Mouse (Mus musculus) neural tube, embryonic 11.5 days (tissue): ENCODE results near the gene Btbd9. TPM values are rescaled to one million over a fixed set of nuclear protein-coding genes. Genes with fewer than 3 reads are reported as not detected.
A peak's percentile ranks its signal among the peaks of the same experiment; 100 is the strongest.
"Not testable (repeated sequence)": the region's sequence is repeated elsewhere in the genome, so short reads cannot be mapped to it uniquely, and the experiment has no call there.

Source experiments
- ATAC-seq: fragments of 200-750 bp; cut with Nextera tagmentation; 2 replicates; pipeline ENCODE4 v1.8.0; 2017; ENCODE audit warnings: moderate number of reproducible peaks, mild to moderate bottlenecking, moderate TSS enrichment, moderate library complexity; ENCODE audit not compliant: insufficient read depth, low FRiP score, low TSS enrichment
- DNase-seq: peaks from one replicate; pipeline ENCODE4 v3.0.0-alpha.2; 2015; ENCODE audit warnings: low spot score
- H3K27ac ChIP-seq: fragments of 300-500 bp; sonication (generic); 2 replicates; pipeline ENCODE4 v1.5.1; 2014; ENCODE audit warnings: low read depth, mild to moderate bottlenecking, low read length
- H3K27me3 ChIP-seq: fragments of 300-500 bp; sonication (generic); 2 replicates; pipeline ENCODE4 v1.6.1; 2014; ENCODE audit warnings: mild to moderate bottlenecking, low read length, mixed read lengths; ENCODE audit not compliant: control insufficient read depth, insufficient read depth
- H3K36me3 ChIP-seq: fragments of 300-500 bp; sonication (generic); 2 replicates; pipeline ENCODE4 v1.6.1; 2014; ENCODE audit warnings: mild to moderate bottlenecking, low read length, moderate library complexity, mixed read lengths; ENCODE audit not compliant: control insufficient read depth, insufficient read depth
- H3K4me1 ChIP-seq: fragments of 300-500 bp; sonication (generic); 2 replicates; pipeline ENCODE4 v1.6.1; 2014; ENCODE audit warnings: low read length, mixed read lengths; ENCODE audit not compliant: control insufficient read depth, insufficient read depth
- H3K4me2 ChIP-seq: fragments of 300-500 bp; sonication (generic); 2 replicates; pipeline ENCODE4 v1.6.1; 2014; ENCODE audit warnings: low read depth, mild to moderate bottlenecking, moderate library complexity
- H3K4me3 ChIP-seq: fragments of 300-500 bp; sonication (generic); 2 replicates; pipeline ENCODE4 v1.5.1; 2014; ENCODE audit warnings: low read depth, low read length
- H3K9ac ChIP-seq: fragments of 300-500 bp; sonication (generic); 2 replicates; pipeline ENCODE4 v1.6.1; 2014; ENCODE audit warnings: mild to moderate bottlenecking, low read length
- H3K9me3 ChIP-seq: fragments of 300-500 bp; sonication (generic); 2 replicates; pipeline ENCODE4 v1.6.1; 2016; ENCODE audit warnings: low read length; ENCODE audit not compliant: control insufficient read depth
- WGBS: fragments of 180-500 bp; shearing (Covaris S2); extraction: QIAGEN DNeasy Blood & Tissue Kit; methylation state at CpG from one replicate; pipeline ENCODE4 v1.1.7; 2014; 5-methylcytosine and 5-hydroxymethylcytosine counted together
- polyA plus RNA-seq: library from polyadenylated mRNA; unstranded; fragments of >200 nt; fragmentation: Nextera tagmentation; extraction: Ambion mirVana; gene quantifications from 2 replicates; pipeline ENCODE4 v1.2.1, GENCODE M21; 2014

Btbd9 gene
- polyA plus RNA-seq, 1 experiment from 2014 or later = 56.5 TPM

DNA sequence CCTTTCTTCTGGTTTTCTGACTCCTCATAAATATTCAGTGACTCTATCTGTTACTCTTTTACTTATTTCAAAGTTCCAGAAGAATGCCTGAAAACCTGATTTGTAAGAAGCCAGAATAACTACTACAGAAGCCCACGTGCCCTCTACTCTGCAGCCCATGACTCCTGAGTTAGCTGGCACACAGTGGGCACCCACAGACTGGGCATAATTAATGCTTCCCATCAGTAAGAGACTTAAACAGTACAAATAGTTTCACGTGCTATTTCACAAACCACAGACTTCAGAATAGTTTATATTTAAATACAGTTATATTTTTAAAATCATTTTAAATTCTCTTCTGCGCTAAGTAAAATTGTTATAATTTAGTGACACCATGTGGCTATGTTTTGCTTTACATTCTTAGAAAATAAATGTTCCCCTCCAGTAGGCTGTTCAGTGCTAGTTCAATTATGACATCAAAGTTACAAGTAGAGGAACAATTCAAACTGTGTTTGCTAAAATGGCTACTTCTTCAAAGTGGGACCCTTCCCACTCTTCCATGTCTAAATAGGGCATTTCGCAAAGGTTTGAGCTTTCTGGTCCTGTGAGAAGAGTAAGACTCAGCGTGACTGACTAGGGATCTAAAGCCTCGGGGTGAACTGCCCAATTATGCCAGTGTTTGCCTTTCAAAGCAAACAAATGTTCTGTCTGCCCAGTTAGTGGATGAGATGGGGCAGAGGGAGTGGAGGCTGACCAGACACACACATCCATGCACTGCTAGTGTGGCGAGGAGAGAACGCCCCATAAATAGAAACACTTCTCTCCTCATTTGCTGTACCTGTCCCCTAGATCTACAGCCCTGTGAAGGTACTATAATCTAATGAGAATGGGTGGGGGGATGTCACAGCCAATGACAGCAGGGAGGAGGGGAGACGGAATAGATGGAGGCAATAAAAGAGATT is 68.4 kb downstream of the Btbd9 start:
- no peak overlapping the region for H3K4me2 ChIP-seq
- H3K27ac ChIP-seq = no peak overlapping the region
- no peaks in the 10 kb centered on the region for H3K9me3 ChIP-seq
- H3K4me3 ChIP-seq = no peak overlapping the region
- WGBS = 62% methylated on average over 9 of the region's 9 CpGs
- H3K36me3 ChIP-seq = no peaks in the 10 kb centered on the region
- H3K4me1 ChIP-seq = peaks cover 7% of the 10 kb centered on the region; the same call in 1 of the 2 replicates
- ATAC-seq = no peak
- H3K9ac ChIP-seq = no peak overlapping the region
- H3K27me3 ChIP-seq = no peaks in the 10 kb centered on the region
- no peak for DNase-seq

DNA sequence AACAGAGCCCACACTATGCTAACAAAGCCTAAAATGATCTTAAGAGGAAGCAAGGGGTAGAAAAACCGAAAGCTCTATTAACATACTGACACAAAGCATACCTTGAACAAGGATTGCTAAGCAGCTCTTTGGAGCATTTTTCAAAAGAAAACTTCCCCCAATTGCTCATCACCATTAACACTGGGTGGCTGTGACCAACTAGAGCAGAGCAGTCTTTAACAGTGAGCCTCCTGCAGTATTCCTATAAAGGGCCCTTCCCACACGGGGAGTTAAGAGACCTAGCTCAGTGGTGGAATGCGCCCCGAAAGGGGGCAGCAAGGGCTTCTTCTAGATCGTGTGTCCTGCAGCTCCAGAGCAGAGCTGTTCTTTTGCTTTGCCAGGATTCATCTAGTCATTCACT is 69.4 kb downstream of the Btbd9 start:
- WGBS = 33% methylated on average over 5 of the region's 5 CpGs
- peaks cover 7% of the 10 kb centered on the region; the same call in 1 of the 2 replicates for H3K4me1 ChIP-seq
- ATAC-seq = no peak
- no peak for DNase-seq
- no peaks in the 10 kb centered on the region for H3K27me3 ChIP-seq
- no peak overlapping the region for H3K4me2 ChIP-seq
- no peaks in the 10 kb centered on the region for H3K9me3 ChIP-seq
- no peak overlapping the region for H3K9ac ChIP-seq
- no peaks in the 10 kb centered on the region for H3K36me3 ChIP-seq
- no peak overlapping the region for H3K27ac ChIP-seq
- no peak overlapping the region for H3K4me3 ChIP-seq

DNA sequence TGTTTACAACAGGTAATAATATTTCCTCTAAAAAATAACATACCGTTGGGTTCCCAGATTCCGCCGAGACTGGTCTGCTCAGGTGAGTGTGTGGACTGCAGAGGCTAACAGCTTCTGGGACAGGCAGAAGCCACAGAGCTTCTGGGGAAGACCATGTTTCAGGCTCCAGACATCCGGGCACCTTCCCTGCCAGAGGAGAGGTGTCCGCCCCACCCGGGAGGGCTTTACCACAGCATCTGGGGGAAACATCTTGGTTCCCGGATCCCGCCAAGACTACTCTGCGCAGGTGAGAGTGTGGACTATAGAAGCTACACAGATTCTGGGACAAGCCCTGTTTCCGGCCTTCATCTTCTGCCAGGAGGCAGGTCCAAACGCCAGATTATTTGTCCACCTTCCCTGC is 76.7 kb downstream of the Btbd9 start:
- not testable (repeated sequence) for H3K27me3 ChIP-seq, H3K4me2 ChIP-seq, H3K36me3 ChIP-seq, DNase-seq, ATAC-seq, H3K9ac ChIP-seq, H3K9me3 ChIP-seq, H3K4me3 ChIP-seq, H3K27ac ChIP-seq
- 97% methylated on average over 11 of the region's 11 CpGs for WGBS
- H3K4me1 ChIP-seq = peaks cover 11% of the 10 kb centered on the region

DNA sequence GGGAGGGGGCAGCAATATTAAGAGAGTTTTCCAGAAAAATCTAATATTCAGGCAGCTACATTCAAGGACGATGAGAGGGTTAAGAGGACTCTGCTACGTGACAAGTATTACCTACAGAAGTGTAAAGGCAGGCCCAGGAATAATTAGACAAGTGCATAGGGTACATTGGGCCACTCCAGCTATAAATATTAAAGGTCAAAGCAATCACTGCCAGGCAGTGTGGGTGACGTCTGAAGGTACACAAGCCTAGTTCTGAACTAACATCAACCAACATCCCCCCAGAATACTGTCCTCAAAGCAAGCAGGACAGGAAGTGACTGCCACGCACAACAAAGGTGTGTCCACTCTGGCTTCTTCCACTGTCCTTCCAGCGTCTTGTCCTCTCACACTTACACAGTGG is 77.5 kb downstream of the Btbd9 start:
- H3K4me2 ChIP-seq = no peak overlapping the region
- ATAC-seq = no peak
- no peaks in the 10 kb centered on the region for H3K9me3 ChIP-seq
- 88% methylated on average over 5 of the region's 5 CpGs for WGBS
- no peak overlapping the region for H3K27ac ChIP-seq
- no peak for DNase-seq
- H3K4me1 ChIP-seq = peaks cover 11% of the 10 kb centered on the region
- no peaks in the 10 kb centered on the region for H3K27me3 ChIP-seq
- no peaks in the 10 kb centered on the region for H3K36me3 ChIP-seq
- no peak overlapping the region for H3K4me3 ChIP-seq
- no peak overlapping the region for H3K9ac ChIP-seq

DNA sequence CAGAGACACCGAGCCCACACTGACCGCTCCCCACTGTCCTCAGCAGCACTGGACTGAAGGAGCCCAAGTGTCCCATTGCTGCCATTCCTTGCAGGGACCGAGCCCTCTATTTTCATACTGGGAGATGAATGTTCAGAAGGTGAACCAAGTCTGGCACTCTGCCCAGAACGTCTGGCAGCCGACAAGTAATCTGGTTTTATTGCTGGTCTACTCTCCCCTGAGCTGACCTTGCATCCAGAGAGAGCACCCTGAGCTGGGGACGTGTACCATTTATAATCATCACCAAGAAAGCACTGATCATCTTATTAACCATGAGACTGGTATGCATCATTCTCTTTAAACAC is 77.9 kb downstream of the Btbd9 start:
- no peaks in the 10 kb centered on the region for H3K9me3 ChIP-seq
- H3K9ac ChIP-seq = no peak overlapping the region
- no peak overlapping the region for H3K27ac ChIP-seq
- ATAC-seq (no peak), DNase-seq (peak; percentile 52)
- no peak overlapping the region for H3K4me3 ChIP-seq
- WGBS = 55% methylated on average over 6 of the region's 6 CpGs
- no peaks in the 10 kb centered on the region for H3K36me3 ChIP-seq
- H3K4me1 ChIP-seq = peaks cover 11% of the 10 kb centered on the region
- H3K27me3 ChIP-seq = no peaks in the 10 kb centered on the region
- no peak overlapping the region for H3K4me2 ChIP-seq

DNA sequence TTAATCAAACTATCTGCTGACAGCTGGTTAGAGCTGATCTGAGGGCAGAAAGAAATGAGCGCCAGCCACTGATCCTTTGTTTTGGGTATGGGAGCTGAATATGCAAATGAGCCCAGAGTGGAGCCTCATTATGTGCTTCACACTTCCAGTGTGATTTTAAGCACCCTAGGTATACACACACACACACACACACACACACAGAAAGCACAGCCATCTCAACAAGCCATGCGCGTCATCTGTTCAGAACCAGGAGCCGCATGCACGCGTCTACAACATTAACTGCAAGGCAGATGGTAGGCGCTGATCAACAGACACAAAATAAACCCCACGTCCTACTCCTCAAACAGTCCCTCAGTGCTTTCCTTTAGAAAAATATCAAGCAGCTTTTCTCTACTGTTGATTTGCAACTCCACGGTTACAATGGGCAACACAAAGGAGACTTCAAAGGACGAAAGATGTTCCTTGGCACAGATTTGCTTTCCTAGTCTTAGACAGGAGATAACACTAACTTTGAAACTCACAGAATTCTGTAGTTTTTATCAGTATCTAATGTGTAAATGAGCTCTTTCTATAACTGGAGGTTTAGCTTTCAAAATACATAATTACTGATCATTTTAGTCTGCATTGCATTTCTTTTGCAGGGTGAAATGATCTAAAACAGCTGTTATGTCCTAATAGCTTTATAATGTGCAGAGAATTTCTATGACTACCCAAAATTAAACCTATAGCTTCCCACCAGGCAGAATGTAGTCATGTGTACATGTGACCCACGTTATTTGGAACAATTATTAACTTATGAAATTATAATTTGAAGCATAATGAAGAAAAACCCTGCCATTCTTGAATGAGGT is 78.5 kb downstream of the Btbd9 start:
- no peak for ATAC-seq
- Histone ChIP-seq H3K36me3 (no peaks in the 10 kb centered on the region), H3K4me2 (no peak overlapping the region), H3K4me1 (peaks cover 11% of the 10 kb centered on the region), H3K27me3 (no peaks in the 10 kb centered on the region), H3K9ac (no peak overlapping the region), H3K27ac (peak overlapping the region; percentile 53; the same call in 1 of the 2 replicates), H3K9me3 (no peaks in the 10 kb centered on the region), H3K4me3 (no peak overlapping the region)
- DNase-seq = peak; percentile 48
- WGBS = 38% methylated on average over 11 of the region's 11 CpGs

DNA sequence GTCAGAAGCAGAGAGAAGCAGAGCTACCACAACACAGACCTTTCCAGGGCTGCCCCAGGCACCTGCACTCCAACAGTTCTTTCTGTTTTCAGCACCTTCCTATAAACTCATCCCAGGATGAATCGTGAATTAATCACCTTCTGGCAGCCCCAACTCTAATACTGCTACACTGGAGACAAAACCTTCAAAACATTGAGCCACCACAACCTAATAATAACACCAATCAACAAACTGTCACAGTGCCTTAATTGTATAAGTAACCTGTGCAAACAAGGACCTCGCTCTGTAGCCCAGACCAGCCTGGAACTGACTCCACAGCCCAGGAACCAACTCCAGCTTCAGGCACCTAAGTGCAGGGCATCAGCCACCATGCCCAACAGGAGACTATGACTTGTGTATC is 80.7 kb downstream of the Btbd9 start:
- Histone ChIP-seq H3K4me3 (no peak overlapping the region), H3K9me3 (no peaks in the 10 kb centered on the region), H3K4me2 (no peak overlapping the region), H3K27ac (no peak overlapping the region), H3K9ac (no peak overlapping the region), H3K4me1 (peaks cover 11% of the 10 kb centered on the region), H3K36me3 (no peaks in the 10 kb centered on the region; the same call in 1 of the 2 replicates), H3K27me3 (no peaks in the 10 kb centered on the region)
- ATAC-seq (no peak), DNase-seq (no peak)
- WGBS = 92% methylated on average over 2 of the region's 2 CpGs

DNA sequence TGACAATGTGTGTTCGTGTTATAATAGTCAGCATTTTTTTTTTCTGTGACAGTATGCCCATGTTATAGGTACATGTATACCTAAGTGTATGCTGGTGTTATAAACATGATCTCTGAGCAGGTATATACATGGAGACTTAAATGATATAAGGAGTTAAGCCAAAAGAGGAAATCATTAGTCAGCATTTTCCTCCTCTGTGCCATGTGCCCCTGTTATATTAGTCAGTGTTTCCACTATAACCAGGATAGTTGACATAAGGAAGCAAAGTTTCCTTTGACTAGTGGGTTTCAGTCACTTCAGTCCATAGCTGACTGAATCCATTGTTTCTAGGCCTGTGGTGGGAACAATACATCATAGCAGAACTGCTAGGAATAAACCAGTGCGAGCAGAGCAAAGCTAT is 81.1 kb downstream of the Btbd9 start:
- DNase-seq = no peak
- 85% methylated on average over 2 of the region's 2 CpGs for WGBS
- Histone ChIP-seq H3K4me2 (no peak overlapping the region), H3K36me3 (no peaks in the 10 kb centered on the region; the same call in 1 of the 2 replicates), H3K4me3 (no peak overlapping the region), H3K27ac (no peak overlapping the region), H3K9ac (no peak overlapping the region), H3K9me3 (no peaks in the 10 kb centered on the region), H3K27me3 (no peaks in the 10 kb centered on the region), H3K4me1 (peaks cover 11% of the 10 kb centered on the region)
- no peak for ATAC-seq
